In the genomic region with DNA sequence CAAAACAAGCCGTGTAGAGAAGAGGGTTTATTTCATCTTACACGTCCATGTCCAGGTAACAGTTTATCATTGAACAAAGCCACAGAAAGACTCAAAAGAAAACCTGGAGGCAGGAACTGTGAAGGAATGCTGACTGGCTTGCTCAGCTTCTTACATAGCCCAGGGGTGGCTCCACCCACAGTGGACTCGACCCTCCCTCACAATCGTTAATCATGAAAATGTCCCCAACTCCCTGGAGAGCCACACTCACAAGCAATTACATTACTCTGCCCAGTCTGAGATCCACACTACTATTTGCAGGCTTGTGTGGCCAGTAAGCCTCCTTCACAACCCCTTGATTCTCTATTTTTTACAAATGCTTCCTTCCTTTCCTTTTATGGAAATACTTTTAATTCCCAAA, we compare ENCODE assay signal across 19 mouse cellular contexts. TPM values are rescaled to one million over a fixed set of nuclear protein-coding genes. Genes with fewer than 3 reads are reported as not detected.
DNase-seq lines count a peak whose midpoint lies in the region; ATAC-seq and TF ChIP-seq lines count a peak whose summit lies in the region.
"Had no signal": no experiment of that assay in that cellular context is flagged by ENCODE, and none has a peak within 500 bp of the region (broad histone marks: within the 10 kb centered on the region; RNA-seq: fewer than 3 reads in every experiment).

No protein-coding gene starts in this region.

- no peaks in the 10 kb centered on the region for H3K9me3 ChIP-seq in hindbrain, embryonic 11.5 days (ENCODE audit: control insufficient read depth, low read length)
- H3K9me3 ChIP-seq in hindbrain, embryonic 14.5 days (ENCODE audit: control insufficient read depth, low read length), result no peaks in the 10 kb centered on the region
- H3K9me3 ChIP-seq in midbrain, postnatal 0 days (ENCODE audit: low read length), result no peaks in the 10 kb centered on the region
- H3K9me3 ChIP-seq in midbrain, embryonic 13.5 days, result no peaks in the 10 kb centered on the region
- no peaks in the 10 kb centered on the region for H3K9me3 ChIP-seq in limb, embryonic 11.5 days (ENCODE audit: control insufficient read depth, low read length)
- H3K9me3 ChIP-seq: embryonic facial prominence, embryonic 13.5 days; limb, embryonic 15.5 days had no signal

- H3K27ac ChIP-seq in hindbrain, embryonic 11.5 days (ENCODE audit: low read depth, low read length), result no peak overlapping the region
- no peak overlapping the region for H3K27ac ChIP-seq in hindbrain, embryonic 14.5 days
- no peak overlapping the region for H3K27ac ChIP-seq in midbrain, postnatal 0 days (ENCODE audit: low read depth, low read length)
- no peak overlapping the region for H3K27ac ChIP-seq in midbrain, embryonic 13.5 days
- H3K27ac ChIP-seq in limb, embryonic 11.5 days (replicated peaks; ENCODE audit: low read depth, low read length), result no peak overlapping the region
- H3K27ac ChIP-seq: embryonic facial prominence, embryonic 13.5 days; gastrocnemius, adult 2 months; heart, adult 2 months; limb, embryonic 15.5 days had no signal

- H3K4me1 ChIP-seq in hindbrain, embryonic 11.5 days (replicated peaks; ENCODE audit: control insufficient read depth, insufficient read depth, low read length), result no peaks in the 10 kb centered on the region
- no peaks in the 10 kb centered on the region for H3K4me1 ChIP-seq in hindbrain, embryonic 14.5 days (replicated peaks; ENCODE audit: control insufficient read depth, insufficient read depth, low read length)
- no peaks in the 10 kb centered on the region for H3K4me1 ChIP-seq in midbrain, postnatal 0 days (ENCODE audit: insufficient read depth, low read length)
- H3K4me1 ChIP-seq in midbrain, embryonic 13.5 days (replicated peaks), result no peaks in the 10 kb centered on the region
- H3K4me1 ChIP-seq in limb, embryonic 11.5 days (ENCODE audit: control insufficient read depth, insufficient read depth, low read length), result no peaks in the 10 kb centered on the region
- H3K4me1 ChIP-seq: embryonic facial prominence, embryonic 13.5 days; limb, embryonic 15.5 days had no signal

- H3K4me3 ChIP-seq in hindbrain, embryonic 11.5 days (ENCODE audit: low read depth, low read length), result no peak overlapping the region
- H3K4me3 ChIP-seq in hindbrain, embryonic 14.5 days (replicated peaks; ENCODE audit: low read length), result no peak overlapping the region
- H3K4me3 ChIP-seq in midbrain, postnatal 0 days (ENCODE audit: low read depth, low read length), result no peak overlapping the region
- H3K4me3 ChIP-seq in midbrain, embryonic 13.5 days (replicated peaks), result no peak overlapping the region
- H3K4me3 ChIP-seq in limb, embryonic 11.5 days (ENCODE audit: low read depth, low read length), result no peak overlapping the region
- H3K4me3 ChIP-seq: embryonic facial prominence, embryonic 13.5 days; gastrocnemius, adult 2 months; heart, adult 2 months; limb, embryonic 15.5 days had no signal

- no peak for TF ChIP-seq CTCF in midbrain, postnatal 0 days (IDR thresholded peaks at IDR 0.05)

- peak; percentile 53 for DNase-seq in hindbrain, embryonic 11.5 days (ENCODE audit: low spot score)
- no peak for DNase-seq in hindbrain, embryonic 14.5 days (ENCODE audit: low spot score)
- DNase-seq in midbrain, postnatal 0 days (ENCODE audit: low spot score), result peak; percentile 21
- peak; percentile 64 for DNase-seq in limb, embryonic 11.5 days (ENCODE audit: low spot score)
- no peak for DNase-seq in spleen, adult 12 weeks (ENCODE audit: low spot score)
- no peak for DNase-seq in T-cell, adult 2 months (ENCODE audit: low spot score)
- DNase-seq in frontal cortex, adult 2 months (ENCODE audit: extremely low spot score in 1 of 2, low spot score in 1 of 2), result no peak
- DNase-seq: adrenal gland, postnatal 10 days; cerebellum, adult 9-10 months; gastrocnemius, adult 2 months; heart, adult 2 months; heart, postnatal 36 days; lung, adult 2 months; thymus, postnatal 14 days had no signal

- H3K27me3 ChIP-seq in hindbrain, embryonic 11.5 days (ENCODE audit: control insufficient read depth, insufficient read depth, low read length), result no peaks in the 10 kb centered on the region
- no peaks in the 10 kb centered on the region for H3K27me3 ChIP-seq in hindbrain, embryonic 14.5 days (ENCODE audit: control insufficient read depth, insufficient read depth, low read length)
- H3K27me3 ChIP-seq in midbrain, postnatal 0 days (ENCODE audit: insufficient read depth, low read length), result no peaks in the 10 kb centered on the region
- H3K27me3 ChIP-seq in midbrain, embryonic 13.5 days, result no peaks in the 10 kb centered on the region
- no peaks in the 10 kb centered on the region for H3K27me3 ChIP-seq in limb, embryonic 11.5 days (ENCODE audit: control insufficient read depth, insufficient read depth, low read length)
- H3K27me3 ChIP-seq: embryonic facial prominence, embryonic 13.5 days; limb, embryonic 15.5 days; Patski had no signal

- H3K9ac ChIP-seq in hindbrain, embryonic 11.5 days (ENCODE audit: low read depth, low read length), result no peak overlapping the region
- H3K9ac ChIP-seq in hindbrain, embryonic 14.5 days, result no peak overlapping the region
- no peak overlapping the region for H3K9ac ChIP-seq in midbrain, postnatal 0 days (replicated peaks; ENCODE audit: low read length, poor library complexity, severe bottlenecking)
- H3K9ac ChIP-seq in midbrain, embryonic 13.5 days (replicated peaks), result no peak overlapping the region
- H3K9ac ChIP-seq in limb, embryonic 11.5 days (ENCODE audit: low read length), result no peak overlapping the region
- H3K9ac ChIP-seq: embryonic facial prominence, embryonic 13.5 days; limb, embryonic 15.5 days had no signal

- H3K36me3 ChIP-seq in hindbrain, embryonic 11.5 days (ENCODE audit: control insufficient read depth, insufficient read depth, low read length), result no peaks in the 10 kb centered on the region
- no peaks in the 10 kb centered on the region for H3K36me3 ChIP-seq in hindbrain, embryonic 14.5 days (replicated peaks; ENCODE audit: control insufficient read depth, insufficient read depth)
- no peaks in the 10 kb centered on the region for H3K36me3 ChIP-seq in midbrain, postnatal 0 days (ENCODE audit: insufficient read depth, low read length)
- no peaks in the 10 kb centered on the region for H3K36me3 ChIP-seq in midbrain, embryonic 13.5 days
- no peaks in the 10 kb centered on the region for H3K36me3 ChIP-seq in limb, embryonic 11.5 days (ENCODE audit: control insufficient read depth, insufficient read depth, low read length)
- H3K36me3 ChIP-seq: limb, embryonic 15.5 days had no signal

- H3K4me2 ChIP-seq in hindbrain, embryonic 11.5 days (replicated peaks; ENCODE audit: low read depth, low read length), result no peak overlapping the region
- H3K4me2 ChIP-seq in hindbrain, embryonic 14.5 days (replicated peaks), result no peak overlapping the region
- H3K4me2 ChIP-seq in midbrain, postnatal 0 days (ENCODE audit: low read depth, low read length, poor library complexity, severe bottlenecking), result no peak overlapping the region
- H3K4me2 ChIP-seq in midbrain, embryonic 13.5 days (replicated peaks), result no peak overlapping the region
- H3K4me2 ChIP-seq in limb, embryonic 11.5 days (ENCODE audit: low read depth, severe bottlenecking), result no peak overlapping the region
- H3K4me2 ChIP-seq: embryonic facial prominence, embryonic 13.5 days; limb, embryonic 15.5 days had no signal

- 48% methylated on average over 4 of the region's 4 CpGs for WGBS in hindbrain, embryonic 11.5 days
- 27% methylated on average over 4 of the region's 4 CpGs for WGBS in hindbrain, embryonic 14.5 days
- WGBS in midbrain, postnatal 0 days, result 44% methylated on average over 4 of the region's 4 CpGs
- WGBS in midbrain, embryonic 13.5 days, result 59% methylated on average over 4 of the region's 4 CpGs
- 22% methylated on average over 4 of the region's 4 CpGs for WGBS in limb, embryonic 11.5 days

- no peak for ATAC-seq in hindbrain, embryonic 11.5 days (ENCODE audit: low FRiP score)
- ATAC-seq in hindbrain, embryonic 14.5 days (ENCODE audit: low FRiP score), result no peak
- ATAC-seq in midbrain, postnatal 0 days (ENCODE audit: low FRiP score), result no peak
- ATAC-seq in midbrain, embryonic 13.5 days, result no peak
- ATAC-seq in limb, embryonic 11.5 days (ENCODE audit: insufficient number of reproducible peaks, low FRiP score, low TSS enrichment, low read depth), result 0 out of 2 replicates have a peak, but pooled peaks have one; percentile 44
- ATAC-seq: Patski had no signal

RNA-seq across cellular contexts. Expression of gene Olfml2a, which starts 32.4 kb away (rescaled TPM):
- 1.6 and 2.5 TPM in 2 replicates for polyA plus RNA-seq in hindbrain, embryonic 11.5 days (2014; fragmentation: Nextera tagmentation; extraction: Ambion mirVana)
- polyA plus RNA-seq in hindbrain, embryonic 14.5 days (2014; fragmentation: Nextera tagmentation; extraction: Ambion mirVana), result 4.6 and 5.6 TPM in 2 replicates
- 10.0 and 10.6 TPM in 2 replicates for total RNA-seq in midbrain, postnatal 0 days (2014; rRNA removed)
- polyA plus RNA-seq in midbrain, postnatal 0 days (2015; fragmentation: Nextera tagmentation; extraction: Ambion mirVana), result 2.7 and 3.1 TPM in 2 replicates
- 2.2 and 2.4 TPM in 2 replicates for polyA plus RNA-seq in midbrain, embryonic 13.5 days (2015; fragmentation: Nextera tagmentation; extraction: Ambion mirVana)
- polyA plus RNA-seq in limb, embryonic 11.5 days (2014; fragmentation: Nextera tagmentation; extraction: Ambion mirVana), result 2.7 and 3.4 TPM in 2 replicates
- 2.8 and 3.3 TPM in 2 replicates for polyA plus RNA-seq in frontal cortex, adult 2 months (2012; rRNA removed)
- total RNA-seq: monocyte, adult 5-6 weeks had no signal

RNA-seq across cellular contexts. Expression of gene Wdr38, which starts 33.1 kb away (rescaled TPM):
- 1.5 and 1.8 TPM in 2 replicates for polyA plus RNA-seq in hindbrain, embryonic 11.5 days (2014; fragmentation: Nextera tagmentation; extraction: Ambion mirVana)
- polyA plus RNA-seq in hindbrain, embryonic 14.5 days (2014; fragmentation: Nextera tagmentation; extraction: Ambion mirVana), result 1.1 and 1.2 TPM in 2 replicates
- total RNA-seq in midbrain, postnatal 0 days (2014; rRNA removed), result 0.71 and 3.4 TPM in 2 replicates
- 0.49 and 0.72 TPM in 2 replicates for polyA plus RNA-seq in midbrain, postnatal 0 days (2015; fragmentation: Nextera tagmentation; extraction: Ambion mirVana)
- polyA plus RNA-seq in midbrain, embryonic 13.5 days (2015; fragmentation: Nextera tagmentation; extraction: Ambion mirVana), result 1.6 and 1.8 TPM in 2 replicates
- polyA plus RNA-seq in limb, embryonic 11.5 days (2014; fragmentation: Nextera tagmentation; extraction: Ambion mirVana), result 1.1 and 1.7 TPM in 2 replicates
- polyA plus RNA-seq in frontal cortex, adult 2 months (2012; rRNA removed), result 1.00 and 1.3 TPM in 2 replicates

RNA-seq across cellular contexts. Expression of gene Nr6a1, which starts 36.7 kb away (rescaled TPM):
- 5.0 and 6.6 TPM in 2 replicates for polyA plus RNA-seq in hindbrain, embryonic 11.5 days (2014; fragmentation: Nextera tagmentation; extraction: Ambion mirVana)
- polyA plus RNA-seq in hindbrain, embryonic 14.5 days (2014; fragmentation: Nextera tagmentation; extraction: Ambion mirVana), result 3.8 and 4.0 TPM in 2 replicates
- total RNA-seq in midbrain, postnatal 0 days (2014; rRNA removed), result 4.9 and 11.5 TPM in 2 replicates
- polyA plus RNA-seq in midbrain, postnatal 0 days (2015; fragmentation: Nextera tagmentation; extraction: Ambion mirVana), result 0.93 and 0.98 TPM in 2 replicates
- polyA plus RNA-seq in midbrain, embryonic 13.5 days (2015; fragmentation: Nextera tagmentation; extraction: Ambion mirVana), result 1.9 and 2.0 TPM in 2 replicates
- polyA plus RNA-seq in limb, embryonic 11.5 days (2014; fragmentation: Nextera tagmentation; extraction: Ambion mirVana), result 1.3 TPM in 2 replicates
- polyA plus RNA-seq in frontal cortex, adult 2 months (2012; rRNA removed), result 5.0 and 5.8 TPM in 2 replicates

RNA-seq across cellular contexts. Expression of gene Arpc5l, which starts 41.0 kb away (rescaled TPM):
- 147 and 149 TPM in 2 replicates for polyA plus RNA-seq in hindbrain, embryonic 11.5 days (2014; fragmentation: Nextera tagmentation; extraction: Ambion mirVana)
- polyA plus RNA-seq in hindbrain, embryonic 14.5 days (2014; fragmentation: Nextera tagmentation; extraction: Ambion mirVana), result 146 and 155 TPM in 2 replicates
- 62.6 and 63.2 TPM in 2 replicates for total RNA-seq in midbrain, postnatal 0 days (2014; rRNA removed)
- polyA plus RNA-seq in midbrain, postnatal 0 days (2015; fragmentation: Nextera tagmentation; extraction: Ambion mirVana), result 162 and 177 TPM in 2 replicates
- 122 and 132 TPM in 2 replicates for polyA plus RNA-seq in midbrain, embryonic 13.5 days (2015; fragmentation: Nextera tagmentation; extraction: Ambion mirVana)
- 106 and 115 TPM in 2 replicates for polyA plus RNA-seq in limb, embryonic 11.5 days (2014; fragmentation: Nextera tagmentation; extraction: Ambion mirVana)
- polyA plus RNA-seq in frontal cortex, adult 2 months (2012; rRNA removed), result 110 and 113 TPM in 2 replicates

RNA-seq across cellular contexts. Expression of gene Rpl35, which starts 41.2 kb away (rescaled TPM):
- polyA plus RNA-seq in hindbrain, embryonic 11.5 days (2014; fragmentation: Nextera tagmentation; extraction: Ambion mirVana), result 988 and 1,016 TPM in 2 replicates
- polyA plus RNA-seq in hindbrain, embryonic 14.5 days (2014; fragmentation: Nextera tagmentation; extraction: Ambion mirVana), result 580 and 697 TPM in 2 replicates
- total RNA-seq in midbrain, postnatal 0 days (2014; rRNA removed), result 82.4 and 110 TPM in 2 replicates
- 566 and 596 TPM in 2 replicates for polyA plus RNA-seq in midbrain, postnatal 0 days (2015; fragmentation: Nextera tagmentation; extraction: Ambion mirVana)
- polyA plus RNA-seq in midbrain, embryonic 13.5 days (2015; fragmentation: Nextera tagmentation; extraction: Ambion mirVana), result 740 and 763 TPM in 2 replicates
- polyA plus RNA-seq in limb, embryonic 11.5 days (2014; fragmentation: Nextera tagmentation; extraction: Ambion mirVana), result 1,159 and 1,170 TPM in 2 replicates
- 260 and 302 TPM in 2 replicates for polyA plus RNA-seq in frontal cortex, adult 2 months (2012; rRNA removed)

Comparison
In these comparisons a context has a peak if more than half of its experiments do, and no peak if none do; other contexts are left out.
1. DNase-seq: peak in hindbrain, embryonic 11.5 days (single experiment), midbrain, postnatal 0 days (single experiment) and limb, embryonic 11.5 days (single experiment); none in hindbrain, embryonic 14.5 days (single experiment), spleen, adult 12 weeks (single experiment), T-cell, adult 2 months (single experiment) and frontal cortex, adult 2 months (0 of 2).